Mouse (Mus musculus) C2C12 (cell line): Measurements from ENCODE around the gene Ccdc160. TPM values are rescaled to one million over a fixed set of nuclear protein-coding genes. Genes with fewer than 3 reads are reported as not detected.

Source experiments
- H3K27me3 ChIP-seq: one replicate; pipeline ENCODE4 v1.6.1; 2011; ENCODE audit not compliant: control insufficient read depth, insufficient read depth, insufficient read length
- H3K36me3 ChIP-seq: one replicate; pipeline ENCODE4 v1.6.1; 2011; ENCODE audit not compliant: control insufficient read depth, insufficient read depth
- H3K4me3 ChIP-seq: one replicate; pipeline ENCODE4 v1.5.1; 2011; ENCODE audit warnings: mild to moderate bottlenecking, control low read depth; ENCODE audit not compliant: poor library complexity, insufficient read depth, severe bottlenecking
- H3K79me2 ChIP-seq: one replicate; pipeline ENCODE4 v1.6.1; 2011; ENCODE audit not compliant: control insufficient read depth, insufficient read depth
- H3K79me3 ChIP-seq: one replicate; pipeline ENCODE4 v1.6.1; 2011; ENCODE audit warnings: low read depth, control low read depth
- H3ac ChIP-seq: one replicate; pipeline ENCODE3; 2011; ENCODE audit warnings: low read depth; ENCODE audit not compliant: control insufficient read depth, insufficient read length
- CEBPB ChIP-seq: IDR thresholded peaks from one replicate; pipeline ENCODE4 v1.6.1; 2011; ENCODE audit warnings: low read depth, mild to moderate bottlenecking, control low read depth, moderate library complexity
- CTCF ChIP-seq: IDR thresholded peaks from one replicate; pipeline ENCODE4 v1.5.1; 2011; ENCODE audit not compliant: control insufficient read depth, insufficient read depth, insufficient read length
- FOSL1 ChIP-seq: IDR thresholded peaks from one replicate; pipeline ENCODE4 v1.8.0; 2011; ENCODE audit warnings: mild to moderate bottlenecking, low read length; ENCODE audit not compliant: poor library complexity, insufficient read depth, severe bottlenecking
- MAX ChIP-seq: IDR thresholded peaks from one replicate; pipeline ENCODE4 v1.6.1; 2011; ENCODE audit warnings: mild to moderate bottlenecking, control low read depth
- MYOD1 ChIP-seq: IDR thresholded peaks from one replicate; pipeline ENCODE4 v1.6.1; 2011; ENCODE audit warnings: low read depth; ENCODE audit not compliant: control insufficient read depth, insufficient read length
- MYOG ChIP-seq: IDR thresholded peaks from one replicate; pipeline ENCODE4 v1.6.1; 2011; ENCODE audit not compliant: control insufficient read depth, insufficient read length; ENCODE audit errors: extremely low read depth
- USF1 ChIP-seq: IDR thresholded peaks from one replicate; pipeline ENCODE4 v1.6.1; 2011; ENCODE audit warnings: low read depth, mild to moderate bottlenecking, control low read depth, moderate library complexity
- long read RNA-seq, 2 experiments: library from polyadenylated mRNA; unstranded; transcript quantifications; one replicate each; pipeline ENCODE4 v2.0.0; 2019 to 2020
- polyA plus RNA-seq: library from polyadenylated mRNA; unstranded; fragments of >200 nt; fragmentation: generic; extraction: Trizol; gene quantifications from one replicate; pipeline ENCODE4 v1.2.1, GENCODE M21; 2012; ENCODE audit warnings: missing spikeins

The Ccdc160 gene
- not detected for polyA plus RNA-seq
- long read RNA-seq, experiment 1: 0 reads
- long read RNA-seq, experiment 2: 0 reads

GRCm38 (mm10) chrX:52790980-52791593 lies at the start of gene Ccdc160:
TSS of gene Ccdc160 (plus strand) at chrX:52791200.
- Histone ChIP-seq H3K79me3 (no peaks in the 10 kb centered on the region), H3K36me3 (no peaks in the 10 kb centered on the region), H3ac (no peak within 1 kb of the TSS), H3K27me3 (no peaks in the 10 kb centered on the region), H3K79me2 (no peaks in the 10 kb centered on the region), H3K4me3 (no peak within 1 kb of the TSS)
- TF ChIP-seq MYOG (no peak), MAX (no peak), USF1 (no peak)

- TF ChIP-seq FOSL1 (no peak), MAX (no peak), CTCF (no peak), USF1 (no peak), CEBPB (no peak)
- H3K79me2 ChIP-seq: no peaks in the 10 kb centered on the region
- H3K36me3 ChIP-seq: no peaks in the 10 kb centered on the region
- no peaks in the 10 kb centered on the region for H3K27me3 ChIP-seq
- no peaks in the 10 kb centered on the region for H3K79me3 ChIP-seq
- no peak overlapping the region for H3ac ChIP-seq
- no peak overlapping the region for H3K4me3 ChIP-seq
Measured at GRCm38 (mm10) chrX:52743781-52744180, 47.2 kb upstream of the Ccdc160 start.

GRCm38 (mm10) chrX:52744201-52745051 lies 46.6 kb upstream of the Ccdc160 start:
- H3K4me3 ChIP-seq: no peak overlapping the region

DNA sequence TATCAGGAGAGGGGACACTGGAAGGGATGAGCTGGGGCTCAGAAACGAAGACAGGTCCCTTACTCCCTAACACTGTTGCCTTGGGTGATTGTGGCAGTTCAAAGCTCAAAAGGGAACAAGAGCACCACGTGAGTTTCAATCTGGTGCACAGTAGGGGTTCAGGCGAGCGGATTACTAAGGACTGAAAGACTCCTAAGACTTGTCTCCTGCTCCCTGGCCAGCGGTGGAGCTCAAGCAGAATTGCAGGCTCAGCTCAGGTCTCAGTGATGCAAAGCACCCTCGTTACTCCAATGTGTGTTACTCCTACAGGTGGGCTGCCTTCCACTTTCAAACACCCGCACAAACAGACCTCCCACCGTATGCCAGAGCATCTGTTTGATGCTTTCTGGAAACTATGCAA lies 45.5 kb upstream of the Ccdc160 start:
- Histone ChIP-seq H3K79me2 (no peaks in the 10 kb centered on the region), H3K79me3 (no peaks in the 10 kb centered on the region), H3K4me3 (no peak overlapping the region), H3K27me3 (no peaks in the 10 kb centered on the region), H3K36me3 (no peaks in the 10 kb centered on the region), H3ac (no peak overlapping the region)
- TF ChIP-seq FOSL1 (no peak), MYOD1 (no peak), CTCF (no peak), CEBPB (no peak), MYOG (no peak), MAX (no peak), USF1 (no peak)

More at GRCm38 (mm10) chrX:52744201-52745051, 46.6 kb upstream of the Ccdc160 start:
- TF ChIP-seq MYOD1 (no peak), USF1 (no peak), CEBPB (no peak), MYOG (no peak), CTCF (no peak), MAX (no peak), FOSL1 (no peak)
- Histone ChIP-seq H3K36me3 (no peaks in the 10 kb centered on the region), H3ac (no peak overlapping the region), H3K79me3 (no peaks in the 10 kb centered on the region), H3K79me2 (no peaks in the 10 kb centered on the region), H3K27me3 (no peaks in the 10 kb centered on the region)

- H3K4me3 ChIP-seq: no peak overlapping the region
- no peak overlapping the region for H3ac ChIP-seq
- TF ChIP-seq CEBPB: no peak
- no peak for TF ChIP-seq MYOG
- no peak for TF ChIP-seq MAX
- TF ChIP-seq CTCF: no peak
- TF ChIP-seq MYOD1: no peak
- TF ChIP-seq FOSL1: no peak
- TF ChIP-seq USF1: no peak
- H3K36me3 ChIP-seq: no peaks in the 10 kb centered on the region
- H3K27me3 ChIP-seq: no peaks in the 10 kb centered on the region
- H3K79me3 ChIP-seq: no peaks in the 10 kb centered on the region
- H3K79me2 ChIP-seq: no peaks in the 10 kb centered on the region
Measured at GRCm38 (mm10) chrX:52745917-52746316, 45.1 kb upstream of the Ccdc160 start.

- no peak overlapping the region for H3ac ChIP-seq
- H3K36me3 ChIP-seq: no peaks in the 10 kb centered on the region
- H3K79me2 ChIP-seq: no peaks in the 10 kb centered on the region
- H3K79me3 ChIP-seq: no peaks in the 10 kb centered on the region
- no peak for TF ChIP-seq MYOG
- TF ChIP-seq MAX: no peak
- TF ChIP-seq FOSL1: no peak
- TF ChIP-seq MYOD1: no peak
- no peak for TF ChIP-seq CEBPB
- TF ChIP-seq USF1: no peak
- no peak for TF ChIP-seq CTCF
- H3K27me3 ChIP-seq: no peaks in the 10 kb centered on the region
- no peak overlapping the region for H3K4me3 ChIP-seq
Measured at GRCm38 (mm10) chrX:52746849-52747248, 44.2 kb upstream of the Ccdc160 start.
